Mouse (Mus musculus): Measurements from ENCODE around the gene Dysf.

DNA sequence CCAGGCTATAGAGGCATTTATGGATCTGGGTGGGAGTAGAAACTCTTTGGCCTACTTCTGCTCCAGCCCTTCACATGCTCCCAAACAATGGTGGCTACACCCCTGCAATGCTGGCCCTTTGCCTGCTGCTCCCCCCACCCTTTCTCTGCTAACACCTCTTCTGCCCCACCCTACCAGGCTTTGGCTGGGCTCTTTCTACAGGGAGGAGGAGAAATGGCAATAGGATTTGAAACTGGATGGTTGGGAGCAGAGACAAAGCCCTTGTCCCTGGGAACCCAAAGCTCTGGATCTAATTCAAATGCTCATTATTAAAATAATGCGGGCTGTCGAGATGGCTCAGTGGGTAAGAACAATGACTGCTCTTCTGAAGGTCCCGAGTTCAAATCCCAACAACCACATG lies 72.2 kb downstream of the Dysf start:
- no peak for TF ChIP-seq CTCF (IDR thresholded peaks at IDR 0.05; ENCODE audit: low read depth)
- TF ChIP-seq EP300 (optimal IDR thresholded peaks at IDR 0.05) = no peak

Data from stomach, postnatal 0 days (tissue).